ENCODE assay signal across 16 mouse cellular contexts in the genomic region with DNA sequence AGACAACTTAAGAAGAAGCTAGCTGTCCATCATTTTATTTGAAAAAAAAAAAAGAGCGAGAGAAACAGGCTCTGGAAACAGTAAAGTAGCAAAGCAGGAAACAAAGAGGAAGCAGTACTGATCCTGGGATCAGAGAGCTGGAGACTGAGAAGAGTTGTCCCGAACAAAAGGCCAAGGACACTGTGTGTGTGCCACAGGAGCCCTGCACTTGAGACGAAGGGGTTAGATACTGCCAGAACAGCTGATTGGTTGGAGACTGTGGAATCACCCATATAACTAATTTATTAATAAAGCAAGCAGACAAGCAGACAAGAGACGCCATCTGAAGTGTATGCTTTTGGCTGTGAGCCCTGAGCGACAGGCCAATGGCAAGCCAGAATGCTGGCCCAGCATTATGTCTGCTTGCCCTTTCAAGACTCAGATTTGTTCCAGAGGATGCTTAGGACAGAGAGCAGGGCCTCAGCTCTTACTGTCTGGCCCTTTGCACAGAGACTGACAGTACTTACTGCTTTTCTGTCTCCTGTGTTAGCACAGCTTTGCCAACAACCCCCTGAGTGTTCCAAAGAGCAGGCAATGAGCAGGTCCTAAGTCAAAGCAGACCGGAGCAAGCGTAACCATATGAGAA.
DNase-seq lines count a peak whose midpoint lies in the region; ATAC-seq and TF ChIP-seq lines count a peak whose summit lies in the region.
"Had no signal": no experiment of that assay in that cellular context is flagged by ENCODE, and none has a peak within 500 bp of the region (broad histone marks: within the 10 kb centered on the region; RNA-seq: fewer than 3 reads in every experiment).

No protein-coding gene starts in this region.

- 0 out of 2 replicates have a peak, but pooled peaks have one; percentile 49 for ATAC-seq in forebrain, embryonic 12.5 days (ENCODE audit: low FRiP score)
- no peak for ATAC-seq in forebrain, embryonic 11.5 days (replicated peaks; ENCODE audit: low FRiP score)
- no peak for ATAC-seq in neural tube, embryonic 13.5 days (ENCODE audit: low read depth)
- ATAC-seq in forebrain, postnatal 0 days = peak; percentile 43; the same call in 1 of the 2 replicates
- ATAC-seq: intestine, postnatal 0 days; liver, embryonic 12.5 days had no signal

- H3K4me3 ChIP-seq in forebrain, embryonic 12.5 days (replicated peaks) = no peak overlapping the region
- no peak overlapping the region for H3K4me3 ChIP-seq in forebrain, embryonic 11.5 days (ENCODE audit: low read depth, low read length)
- no peak overlapping the region for H3K4me3 ChIP-seq in neural tube, embryonic 13.5 days
- H3K4me3 ChIP-seq in forebrain, postnatal 0 days (ENCODE audit: low read depth, low read length) = no peak overlapping the region
- H3K4me3 ChIP-seq: erythroblast, embryonic 14.5 days; liver, embryonic 12.5 days; myocyte had no signal

- 61% methylated on average over 7 of the region's 7 CpGs for WGBS in forebrain, embryonic 12.5 days
- WGBS in forebrain, embryonic 11.5 days = 74% methylated on average over 7 of the region's 7 CpGs
- WGBS in neural tube, embryonic 13.5 days = 69% methylated on average over 7 of the region's 7 CpGs
- WGBS in forebrain, postnatal 0 days = 35% methylated on average over 7 of the region's 7 CpGs

- H3K27ac ChIP-seq in forebrain, embryonic 12.5 days = no peak overlapping the region
- no peak overlapping the region for H3K27ac ChIP-seq in forebrain, embryonic 11.5 days (ENCODE audit: low read depth, low read length)
- peak overlapping the region; percentile 13; the same call in 1 of the 2 replicates for H3K27ac ChIP-seq in neural tube, embryonic 13.5 days (replicated peaks)
- H3K27ac ChIP-seq in forebrain, postnatal 0 days (ENCODE audit: low read depth, low read length) = no peak overlapping the region
- H3K27ac ChIP-seq: liver, embryonic 12.5 days had no signal

- TF ChIP-seq CTCF in forebrain, postnatal 0 days (IDR thresholded peaks at IDR 0.05; ENCODE audit: low read depth) = no peak

- H3K9me3 ChIP-seq in forebrain, embryonic 12.5 days = no peaks in the 10 kb centered on the region
- no peaks in the 10 kb centered on the region for H3K9me3 ChIP-seq in forebrain, embryonic 11.5 days (ENCODE audit: control insufficient read depth, low read length)
- H3K9me3 ChIP-seq in neural tube, embryonic 13.5 days = no peaks in the 10 kb centered on the region
- no peaks in the 10 kb centered on the region for H3K9me3 ChIP-seq in forebrain, postnatal 0 days (ENCODE audit: low read length)
- H3K9me3 ChIP-seq: liver, embryonic 12.5 days had no signal

- H3K27me3 ChIP-seq in forebrain, embryonic 12.5 days = no peaks in the 10 kb centered on the region
- no peaks in the 10 kb centered on the region for H3K27me3 ChIP-seq in forebrain, embryonic 11.5 days (ENCODE audit: control insufficient read depth, insufficient read depth, low read length)
- H3K27me3 ChIP-seq in neural tube, embryonic 13.5 days = no peaks in the 10 kb centered on the region
- no peaks in the 10 kb centered on the region for H3K27me3 ChIP-seq in forebrain, postnatal 0 days (ENCODE audit: insufficient read depth, low read length)
- H3K27me3 ChIP-seq: liver, embryonic 12.5 days had no signal

- no peak overlapping the region for H3K4me2 ChIP-seq in forebrain, embryonic 12.5 days
- no peak overlapping the region for H3K4me2 ChIP-seq in forebrain, embryonic 11.5 days (ENCODE audit: low read depth, low read length, severe bottlenecking)
- H3K4me2 ChIP-seq in neural tube, embryonic 13.5 days = no peak overlapping the region
- H3K4me2 ChIP-seq in forebrain, postnatal 0 days (ENCODE audit: low read depth) = no peak overlapping the region
- H3K4me2 ChIP-seq: liver, embryonic 12.5 days had no signal

- no peaks in the 10 kb centered on the region for H3K36me3 ChIP-seq in forebrain, embryonic 12.5 days (replicated peaks)
- H3K36me3 ChIP-seq in forebrain, embryonic 11.5 days (ENCODE audit: control insufficient read depth, insufficient read depth, low read length) = no peaks in the 10 kb centered on the region
- H3K36me3 ChIP-seq in neural tube, embryonic 13.5 days = no peaks in the 10 kb centered on the region
- no peaks in the 10 kb centered on the region for H3K36me3 ChIP-seq in forebrain, postnatal 0 days (ENCODE audit: insufficient read depth)
- H3K36me3 ChIP-seq: liver, embryonic 12.5 days had no signal

- H3K9ac ChIP-seq in forebrain, embryonic 12.5 days = no peak overlapping the region
- H3K9ac ChIP-seq in forebrain, embryonic 11.5 days (ENCODE audit: low read length) = no peak overlapping the region
- no peak overlapping the region for H3K9ac ChIP-seq in neural tube, embryonic 13.5 days
- no peak overlapping the region for H3K9ac ChIP-seq in forebrain, postnatal 0 days
- H3K9ac ChIP-seq: liver, embryonic 12.5 days had no signal

- no peak for DNase-seq in forebrain, embryonic 11.5 days (ENCODE audit: low spot score)
- no peak for DNase-seq in neural tube, embryonic 10.5 days (ENCODE audit: extremely low spot score, low spot score)
- peak; percentile 17 for DNase-seq in forebrain, postnatal 0 days
- DNase-seq in frontal cortex, postnatal 14 days (ENCODE audit: low spot score in 2 of 2) = no peak
- DNase-seq in thymus, postnatal 14 days = no peak
- no peak for DNase-seq in left cerebral cortex, adult 8-10 months (ENCODE audit: low spot score in 2 of 2)
- DNase-seq: embryo, embryonic 11 days; gastrocnemius, postnatal 36 days; right cerebral cortex, adult 18-20 months; thymus, adult 18-20 months had no signal

- H3K4me1 ChIP-seq in forebrain, embryonic 12.5 days = peaks cover 7% of the 10 kb centered on the region
- no peaks in the 10 kb centered on the region; the same call in 1 of the 2 replicates for H3K4me1 ChIP-seq in forebrain, embryonic 11.5 days (replicated peaks; ENCODE audit: control insufficient read depth, insufficient read depth, low read length)
- H3K4me1 ChIP-seq in neural tube, embryonic 13.5 days (replicated peaks) = peaks cover 9% of the 10 kb centered on the region
- peaks cover 6% of the 10 kb centered on the region; the same call in 1 of the 2 replicates for H3K4me1 ChIP-seq in forebrain, postnatal 0 days (ENCODE audit: insufficient read depth)
- H3K4me1 ChIP-seq: liver, embryonic 12.5 days had no signal

Comparison
In these comparisons a context has a peak if more than half of its experiments do, and no peak if none do; other contexts are left out.
1. ATAC-seq: peak in forebrain, embryonic 12.5 days (single experiment) and forebrain, postnatal 0 days (single experiment); none in forebrain, embryonic 11.5 days (single experiment) and neural tube, embryonic 13.5 days (single experiment).